Mouse (Mus musculus): ENCODE data around the gene Mcpt2. TPM values are rescaled to one million over a fixed set of nuclear protein-coding genes. Genes with fewer than 3 reads are reported as not detected.

Mcpt2 gene
- not detected in 2 replicates for polyA plus RNA-seq (2012; rRNA removed)

DNA sequence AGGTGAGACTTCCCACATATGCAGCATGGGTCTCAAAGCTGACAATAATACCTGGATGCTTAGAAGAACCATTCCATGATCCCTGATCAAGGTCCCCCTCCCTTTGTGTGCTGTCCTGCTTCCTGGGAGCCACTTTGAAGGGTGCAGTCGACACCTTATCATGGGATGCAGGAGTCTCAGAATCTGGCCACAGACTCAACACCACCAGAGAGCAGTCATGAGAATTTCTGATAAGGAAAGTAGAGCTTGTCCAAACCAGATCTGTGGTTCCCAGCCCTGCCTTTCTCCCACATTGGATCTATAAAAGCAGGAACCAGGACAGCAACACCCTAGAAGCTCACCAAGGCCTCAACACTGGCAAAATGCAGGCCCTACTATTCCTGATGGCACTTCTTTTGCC, at the start of gene Mcpt2:
Gene Mcpt2 (plus strand): TSS at position 250 of the 400 bp plus-strand sequence.

DNA sequence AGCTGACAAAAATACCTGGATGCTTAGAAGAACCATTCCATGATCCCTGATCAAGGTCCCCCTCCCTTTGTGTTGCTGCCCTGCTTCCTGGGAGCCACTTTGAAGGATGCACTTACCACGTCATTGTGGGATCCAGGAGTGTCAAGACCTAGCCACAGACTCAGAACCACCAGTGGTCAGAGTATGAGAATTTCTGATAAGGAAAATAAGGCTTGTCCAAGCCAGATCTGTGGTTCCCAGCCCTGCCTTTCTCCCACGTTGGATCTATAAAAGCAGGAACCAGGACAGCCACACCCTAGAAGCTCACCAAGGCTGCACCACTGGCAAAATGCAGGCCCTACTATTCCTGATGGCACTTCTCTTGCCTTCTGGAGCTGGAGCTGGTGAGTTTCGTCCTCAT, 24.2 kb upstream of the Mcpt2 start, which contains the start of gene Mcpt1:
Gene Mcpt1 (plus strand): TSS at position 301 of the 400 bp plus-strand sequence.

DNA sequence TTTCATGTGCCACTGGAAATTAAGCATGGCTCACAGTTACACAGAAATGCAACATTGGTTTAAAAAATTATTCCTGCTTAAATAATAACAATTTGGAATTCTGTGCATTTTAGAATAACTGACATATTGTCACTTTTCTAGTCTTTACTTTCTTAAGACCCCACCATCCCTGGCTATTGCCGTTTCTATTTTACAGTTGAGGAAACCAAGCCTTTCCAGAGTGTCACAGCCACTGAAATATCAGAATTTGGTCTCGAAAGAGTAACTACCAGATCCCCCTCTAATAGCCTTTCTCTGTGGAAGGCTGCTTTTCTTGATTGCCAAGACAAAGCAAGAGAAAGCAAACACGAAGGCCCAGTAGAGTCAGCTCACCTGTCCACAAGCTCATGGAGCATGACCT, 11.4 kb upstream of the Mcpt2 start, which contains the start of gene Mcpt9:
Gene Mcpt9 (minus strand): TSS at position 101 of the 400 bp plus-strand sequence.

DNA sequence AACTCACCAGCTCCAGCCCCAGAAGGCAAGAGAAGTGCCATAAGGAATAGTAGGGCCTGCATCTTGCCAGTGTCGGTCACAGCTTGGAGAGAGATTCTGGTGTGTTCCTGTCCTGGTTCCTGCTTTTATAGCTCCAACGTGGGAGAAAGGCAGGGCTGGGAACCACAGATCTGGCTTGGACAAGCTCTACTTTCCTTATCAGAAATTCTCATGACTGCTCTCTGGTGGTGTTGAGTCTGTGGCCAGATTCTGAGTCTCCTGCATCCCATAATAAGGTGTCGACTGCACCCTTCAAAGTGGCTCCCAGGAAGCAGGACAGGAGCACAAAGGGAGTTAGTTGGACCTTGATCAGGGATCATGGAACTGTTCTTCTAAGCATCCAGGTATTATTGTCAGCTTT, 20.4 kb downstream of the Mcpt2 start, which contains the start of gene Mcpt4:
Gene Mcpt4 (minus strand): TSS at position 101 of the 400 bp plus-strand sequence.

DNA sequence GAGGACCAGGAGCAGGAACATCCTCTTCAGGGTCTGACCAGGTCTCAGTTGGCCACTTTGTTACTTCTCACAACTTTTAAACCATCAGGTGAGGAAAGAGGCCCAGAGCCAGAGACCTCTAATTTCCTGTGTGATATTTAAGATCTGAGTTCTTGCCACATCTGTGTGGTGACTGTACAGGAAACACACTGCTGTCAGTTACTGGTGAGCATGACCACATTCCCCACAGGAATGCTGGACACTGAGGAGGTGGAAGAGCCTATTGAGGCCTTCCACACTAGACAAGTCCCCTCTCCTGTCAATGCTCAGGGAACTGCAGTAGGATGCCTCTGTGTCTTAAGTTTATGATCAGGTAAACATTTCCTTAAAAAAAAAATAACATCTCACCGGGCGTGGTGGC, 43.3 kb downstream of the Mcpt2 start, which contains the start of gene Mcpt8:
Gene Mcpt8 (minus strand): TSS at position 107 of the 400 bp plus-strand sequence.

Other genes with a start within 250 kb of the Mcpt2 start
- 43.3 and 96.2 TPM in 2 replicates for gene Nfatc4, start 218.9 kb upstream of the Mcpt2 start, polyA plus RNA-seq (2012; rRNA removed)
- 29.2 and 33.9 TPM in 2 replicates for gene Nynrin, start 188.0 kb upstream of the Mcpt2 start, polyA plus RNA-seq (2012; rRNA removed)
- gene Cbln3, start 157.6 kb upstream of the Mcpt2 start, polyA plus RNA-seq (2012; rRNA removed): 0.58 and 0.65 TPM in 2 replicates
- gene Khnyn, start 157.1 kb upstream of the Mcpt2 start, polyA plus RNA-seq (2012; rRNA removed): 22.6 and 26.6 TPM in 2 replicates
- 30.6 and 42.5 TPM in 2 replicates for gene Sdr39u1, start 141.7 kb upstream of the Mcpt2 start, polyA plus RNA-seq (2012; rRNA removed)
- gene Cma1, start 97.4 kb upstream of the Mcpt2 start, polyA plus RNA-seq (2012; rRNA removed): 0.05 TPM in 1 of 2 replicates, not detected in the other
- gene Cma2, start 91.1 kb upstream of the Mcpt2 start, polyA plus RNA-seq (2012; rRNA removed): not detected in 2 replicates
- not detected in 2 replicates for gene Mcpt1, start 24.1 kb upstream of the Mcpt2 start, polyA plus RNA-seq (2012; rRNA removed)
- gene Mcpt9, start 11.5 kb upstream of the Mcpt2 start, polyA plus RNA-seq (2012; rRNA removed): not detected in 2 replicates
- not detected in 2 replicates for gene Mcpt4, start 20.3 kb downstream of the Mcpt2 start, polyA plus RNA-seq (2012; rRNA removed)
- not detected in 2 replicates for gene Mcpt8, start 43.2 kb downstream of the Mcpt2 start, polyA plus RNA-seq (2012; rRNA removed)
- gene Ctsg, start 60.5 kb downstream of the Mcpt2 start, polyA plus RNA-seq (2012; rRNA removed): 0.10 and 0.19 TPM in 2 replicates
- not detected in 2 replicates for gene Gzme, start 78.6 kb downstream of the Mcpt2 start, polyA plus RNA-seq (2012; rRNA removed)
- not detected in 2 replicates for gene Gzmd, start 90.6 kb downstream of the Mcpt2 start, polyA plus RNA-seq (2012; rRNA removed)
- 0.06 TPM in 1 of 2 replicates, not detected in the other for gene Gzmg, start 117.5 kb downstream of the Mcpt2 start, polyA plus RNA-seq (2012; rRNA removed)
- not detected in 2 replicates for gene Gzmn, start 132.6 kb downstream of the Mcpt2 start, polyA plus RNA-seq (2012; rRNA removed)
- not detected in 2 replicates for gene Gzmf, start 169.4 kb downstream of the Mcpt2 start, polyA plus RNA-seq (2012; rRNA removed)
- not detected in 2 replicates for gene Gzmc, start 192.6 kb downstream of the Mcpt2 start, polyA plus RNA-seq (2012; rRNA removed)
- gene Gzmb, start 220.2 kb downstream of the Mcpt2 start, polyA plus RNA-seq (2012; rRNA removed): 0.06 TPM in 1 of 2 replicates, not detected in the other

All from central nervous system, embryonic 11.5 days (tissue).